Mouse (Mus musculus) urinary bladder, postnatal 14 days (tissue): ENCODE measurements around the gene Hspb2.
A peak's percentile ranks its signal among the peaks of the same experiment; 100 is the strongest.

Experiments used
- DNase-seq: peaks from one replicate; pipeline ENCODE4 v3.0.0; 2021; ENCODE audit warnings: low spot score

Hspb2 gene

GRCm38 (mm10) chr9:50752054-50752602 is at the start of gene Hspb2:
Gene Hspb2 (minus strand): TSS chr9:50752354.
- DNase-seq: peak; percentile 32

DNA sequence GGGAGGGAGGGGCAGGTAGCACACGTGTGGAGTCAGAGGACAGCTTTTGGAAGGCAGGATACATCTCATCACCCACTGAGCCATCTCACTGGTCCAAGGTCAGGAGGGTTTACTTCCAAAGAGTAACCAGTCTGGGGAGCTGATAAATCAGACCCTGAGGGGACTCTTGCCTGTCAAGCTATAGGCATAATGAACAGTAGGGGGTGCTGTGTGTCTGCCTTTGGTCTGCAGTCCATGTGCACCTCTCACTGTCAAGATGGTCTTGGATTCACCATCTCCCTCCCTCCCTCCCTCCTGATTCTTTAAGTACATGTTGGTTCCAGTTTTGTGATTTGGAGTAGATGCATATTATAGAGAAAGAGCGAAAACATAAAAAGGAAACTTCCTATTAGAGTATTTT is 48.8 kb upstream of the Hspb2 start:
- peak; percentile 37 for DNase-seq

GRCm38 (mm10) chr9:50798368-50798767 is 46.2 kb upstream of the Hspb2 start:
- DNase-seq: no peak

DNA sequence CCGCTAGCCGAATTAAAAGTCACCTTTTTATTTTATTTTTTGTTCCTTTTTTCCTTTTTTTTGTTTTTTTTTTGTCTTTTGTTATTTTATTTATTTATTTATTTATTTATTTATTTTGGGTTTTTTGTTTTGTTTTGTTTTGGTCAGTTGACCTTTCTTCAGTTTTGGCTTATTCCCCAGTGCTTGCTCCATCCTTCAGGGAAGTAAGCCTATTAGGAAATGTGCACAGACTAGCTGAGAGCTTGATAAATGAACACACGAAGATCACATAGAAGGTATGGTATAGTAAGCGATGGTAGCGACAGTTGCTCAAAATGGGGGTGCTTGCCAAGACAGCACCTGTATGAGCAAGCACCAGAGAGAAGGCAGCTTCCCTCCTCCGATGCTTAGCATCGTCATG is 45.5 kb upstream of the Hspb2 start:
- no peak for DNase-seq

- DNase-seq: no peak
Observed at GRCm38 (mm10) chr9:50796776-50797175, 44.6 kb upstream of the Hspb2 start.

- DNase-seq: no peak
Observed at GRCm38 (mm10) chr9:50795266-50795665, 43.1 kb upstream of the Hspb2 start.

DNA sequence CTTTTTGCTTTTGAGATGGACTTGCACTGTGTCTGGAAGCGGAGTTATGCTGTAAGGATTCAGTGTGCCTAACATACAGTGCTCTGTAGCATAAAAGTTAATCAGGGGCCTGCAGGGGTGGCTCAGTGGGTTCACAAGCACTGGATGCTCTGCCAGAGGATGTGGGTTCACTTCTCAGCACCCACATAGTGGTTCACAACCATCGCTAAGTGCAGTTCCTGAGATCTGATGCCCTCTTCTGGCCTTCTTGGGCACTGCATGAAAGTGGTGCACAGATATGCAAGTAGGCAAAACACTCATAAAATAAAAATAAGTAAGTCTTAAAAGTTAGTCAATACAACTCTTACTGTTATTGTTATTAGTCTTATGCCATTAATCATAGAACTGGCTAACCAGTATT is 30.0 kb upstream of the Hspb2 start:
- DNase-seq: peak; percentile 38

DNA sequence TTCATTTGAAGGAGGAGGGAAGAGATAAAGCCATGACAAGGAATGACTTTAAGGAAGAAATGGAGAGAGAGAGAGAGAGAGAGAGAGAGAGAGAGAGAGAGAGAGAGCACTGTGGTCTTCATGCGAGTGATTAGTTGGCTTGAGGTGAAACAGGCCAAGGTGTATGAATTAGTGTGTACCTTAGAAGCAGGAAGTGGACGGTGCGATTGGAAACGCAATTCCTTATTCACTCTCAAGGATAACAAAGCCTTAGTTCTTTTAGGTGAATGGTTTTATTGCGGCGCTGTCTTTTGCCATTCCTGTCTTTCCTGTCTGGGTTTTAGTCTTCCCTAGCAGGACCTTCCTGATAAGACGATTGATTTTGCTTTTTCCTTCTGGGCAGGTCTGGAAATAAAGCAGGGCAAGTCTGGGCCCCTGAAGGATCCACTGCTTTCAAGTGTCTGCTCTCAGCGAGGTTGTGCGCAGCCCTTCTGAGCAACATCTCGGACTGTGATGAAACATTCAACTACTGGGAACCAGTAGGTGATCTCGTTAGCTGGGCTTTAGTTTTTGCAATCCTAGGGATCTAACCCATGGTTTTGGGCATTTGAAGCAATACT is 24.1 kb upstream of the Hspb2 start:
- no peak for DNase-seq

- no peak for DNase-seq
Observed at GRCm38 (mm10) chr9:50775662-50776126, 23.5 kb upstream of the Hspb2 start.

DNA sequence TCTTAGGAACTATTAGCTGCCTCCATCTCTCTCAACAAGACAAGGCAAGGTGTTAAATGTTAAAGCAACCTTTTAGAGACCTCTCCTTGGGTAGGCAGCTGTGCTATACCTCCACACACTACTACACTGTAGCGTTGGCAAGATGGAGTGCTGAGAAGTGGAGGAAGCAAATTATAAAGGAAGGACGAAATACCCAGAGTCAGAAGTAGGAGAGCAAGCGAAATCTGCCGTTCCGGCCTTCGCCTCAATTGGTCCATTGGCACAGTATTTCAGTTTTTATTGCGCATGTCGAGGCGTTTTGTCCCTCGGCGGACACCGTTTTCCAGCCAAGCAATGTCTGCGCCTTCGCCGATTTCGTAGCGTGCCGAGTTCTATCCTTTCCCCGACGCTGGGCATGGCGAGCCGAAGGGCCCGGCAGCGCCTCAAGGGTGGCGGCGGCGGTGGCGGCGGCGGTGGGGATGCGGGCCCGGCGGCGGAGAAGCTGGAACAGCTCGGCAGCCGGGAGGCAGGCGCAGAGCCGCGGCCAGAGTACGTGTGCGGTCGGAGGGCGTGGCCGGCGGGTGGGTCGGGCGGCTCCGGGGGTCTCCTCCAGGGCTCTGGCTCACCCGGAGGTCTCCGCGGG is 22.9 kb upstream of the Hspb2 start, which contains the start of the genes Alg9 and 1110032A03Rik:
Gene Alg9 (plus strand): TSS at position 29 of the 622 bp plus-strand sequence.
Gene 1110032A03Rik (minus strand): TSS at position 530 of the 622 bp plus-strand sequence.
- DNase-seq: peak; percentile 89

DNA sequence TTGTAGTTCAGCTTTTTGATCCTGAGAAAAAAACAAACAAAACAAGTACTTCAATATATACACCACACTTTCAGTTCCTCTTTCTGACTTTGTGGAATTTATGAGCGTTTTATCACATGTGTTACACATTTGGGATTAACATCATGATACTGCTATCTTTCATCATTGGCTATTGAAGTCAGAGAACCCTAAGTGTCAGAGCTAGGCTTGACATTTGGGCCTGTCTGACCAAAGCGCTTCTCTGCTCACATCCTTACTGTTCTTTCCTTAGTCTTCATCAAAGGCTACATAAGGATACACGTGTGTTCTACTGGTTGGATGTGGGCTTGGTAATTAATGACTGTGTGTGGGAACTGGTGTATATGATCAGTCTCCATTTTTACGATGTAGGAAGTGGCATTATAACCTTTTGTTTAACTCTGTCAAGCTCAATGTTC is 21.9 kb upstream of the Hspb2 start:
- DNase-seq: no peak

DNA sequence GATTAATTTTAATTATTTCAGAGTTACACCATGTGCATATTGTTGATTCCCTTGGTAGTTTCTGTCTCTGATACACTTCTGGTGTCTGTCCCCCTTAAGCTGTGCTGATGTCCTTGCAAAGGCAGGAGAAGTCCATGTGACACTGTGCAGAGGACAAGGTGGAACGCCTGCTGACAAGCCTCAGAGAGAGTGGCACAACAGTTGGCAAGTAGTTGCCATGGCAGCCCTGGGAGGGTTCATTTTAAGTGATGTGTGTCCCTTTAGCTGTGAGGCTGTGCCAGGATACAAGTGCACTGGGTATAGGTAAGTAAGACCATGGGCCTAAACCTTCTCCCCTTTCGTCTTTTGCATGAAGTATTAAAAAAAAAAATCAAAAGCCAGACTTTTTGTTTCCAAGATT is 17.9 kb upstream of the Hspb2 start:
- DNase-seq: no peak

- DNase-seq: peak; percentile 98
Observed at GRCm38 (mm10) chr9:50768107-50769002, 16.2 kb upstream of the Hspb2 start, which contains the start of gene Fdxacb1. Gene Fdxacb1 (plus strand): TSS chr9:50768236.

DNA sequence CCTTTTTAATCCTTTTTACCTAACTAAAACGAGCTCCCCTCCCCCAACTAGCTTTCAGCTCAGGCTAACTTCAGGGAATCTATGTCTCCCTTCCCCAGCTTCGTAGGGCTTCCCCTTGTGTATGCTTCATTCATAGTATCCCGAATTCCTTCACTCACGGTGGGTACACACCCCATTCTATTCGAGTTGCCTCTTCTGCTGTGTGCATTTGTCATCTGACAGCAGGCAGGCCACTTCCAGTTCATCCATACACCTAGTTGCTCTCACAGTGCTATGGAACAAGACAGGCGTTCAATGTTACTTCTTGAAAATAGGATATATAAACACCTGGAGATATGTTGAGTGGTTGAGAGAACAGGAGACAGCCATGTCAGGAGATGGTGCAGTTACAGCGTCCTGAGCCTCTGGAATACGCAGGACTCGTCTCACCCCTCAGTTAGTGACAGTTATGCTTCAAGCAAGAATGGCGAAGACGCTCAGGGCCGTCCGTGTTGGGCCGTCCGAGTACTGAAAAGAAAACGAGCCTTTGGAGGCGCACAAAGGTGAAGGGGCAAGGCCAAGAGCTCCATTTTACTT is 15.5 kb upstream of the Hspb2 start:
- DNase-seq: no peak

DNA sequence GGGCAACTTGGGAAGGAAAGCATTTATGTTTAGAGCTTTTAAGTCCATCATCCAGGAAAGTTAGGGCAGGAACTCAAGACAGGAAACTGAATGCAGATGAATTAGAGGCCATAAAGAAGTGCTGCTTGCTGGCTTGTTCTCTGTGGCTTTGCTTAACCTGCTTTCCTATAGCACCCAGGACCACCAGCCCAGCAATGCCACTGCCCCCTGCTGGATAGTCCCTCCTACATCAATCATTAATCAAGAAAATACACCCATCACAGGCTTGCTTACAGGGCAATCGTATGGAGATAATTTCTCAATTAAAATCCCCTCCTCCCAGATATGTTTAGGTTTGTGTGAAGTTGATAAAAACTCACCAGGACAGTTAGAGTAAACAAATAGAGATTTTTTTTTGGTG is 11.2 kb upstream of the Hspb2 start:
- DNase-seq: no peak

DNA sequence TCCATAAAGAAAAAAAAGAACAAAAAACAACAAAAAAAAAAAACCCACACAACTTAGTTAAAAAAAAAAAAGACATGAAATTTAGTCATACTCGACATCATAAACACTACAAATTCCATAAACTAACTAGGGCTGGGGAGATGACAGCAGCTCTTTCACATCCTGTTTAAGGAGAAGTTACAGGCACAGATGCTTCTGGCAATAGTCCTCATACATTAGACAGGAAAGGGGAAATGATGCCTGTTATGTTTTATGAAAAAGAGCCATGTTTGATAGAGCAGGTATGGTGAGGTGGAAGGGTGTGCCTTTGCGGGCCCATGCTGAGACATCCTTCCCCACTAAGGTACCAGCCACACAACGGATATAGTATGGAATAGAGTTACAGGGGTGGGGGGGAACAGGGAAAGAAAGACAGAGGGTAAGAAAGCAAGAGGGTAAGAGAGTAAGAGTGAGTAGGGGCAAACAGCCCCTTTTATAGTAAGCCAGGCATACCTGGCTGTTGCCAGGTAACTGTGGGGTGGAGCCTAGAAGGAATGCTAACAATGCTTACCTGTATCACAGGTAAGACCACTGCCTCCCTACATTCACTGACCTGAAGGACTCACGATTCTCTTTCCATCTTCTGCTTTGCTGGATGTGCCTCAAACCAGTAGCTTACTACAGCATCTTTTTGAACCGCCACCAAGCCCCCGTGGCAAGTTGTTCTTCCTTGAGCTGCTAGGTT is 9.5 kb upstream of the Hspb2 start:
- no peak for DNase-seq

GRCm38 (mm10) chr9:50756711-50757110 is 4.6 kb upstream of the Hspb2 start:
- DNase-seq: no peak

DNA sequence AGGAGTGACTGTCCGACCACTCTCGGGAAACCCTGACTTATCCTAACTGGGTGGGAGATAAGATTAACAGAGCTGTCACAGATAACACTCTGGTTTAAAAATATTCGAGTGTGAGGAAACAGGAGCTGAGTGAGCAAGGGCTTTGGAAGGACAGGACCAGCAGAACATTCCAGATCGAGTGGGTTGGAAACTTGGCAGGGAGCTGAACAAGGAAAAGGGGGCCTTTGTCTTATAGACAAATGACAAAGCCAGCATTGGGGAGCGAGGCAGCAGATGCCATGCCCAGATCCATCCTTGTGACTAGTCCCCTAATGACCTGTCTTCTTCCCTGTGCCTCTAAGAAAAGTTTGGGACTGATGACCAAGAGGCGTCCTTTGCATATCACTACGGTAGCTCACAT is 1.8 kb upstream of the Hspb2 start:
- DNase-seq: no peak

GRCm38 (mm10) chr9:50752784-50753615 is 846 bp upstream of the Hspb2 start:
- DNase-seq: peak; percentile 84

DNA sequence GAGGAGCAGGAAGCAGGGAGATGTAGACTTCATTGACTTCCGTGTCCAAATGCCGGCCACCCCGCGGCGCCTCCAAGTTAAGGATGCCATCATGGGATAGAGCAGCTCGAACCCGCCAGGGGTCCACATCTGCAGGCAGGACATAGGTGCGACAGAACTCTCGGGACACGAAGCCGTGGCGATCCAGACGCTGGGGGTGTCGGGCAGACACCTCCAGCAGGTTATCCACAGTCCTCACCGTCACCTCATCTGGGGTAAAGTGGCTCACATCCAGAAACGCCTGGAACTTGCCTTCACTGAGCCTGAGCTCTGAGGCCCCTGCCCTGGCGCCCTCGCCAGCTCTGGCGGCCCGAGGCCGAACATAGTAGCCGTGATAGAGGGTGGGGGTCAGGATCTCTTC is 831 bp downstream of the Hspb2 start, which contains the start of gene Cryab:
Gene Cryab (plus strand): TSS at position 3 of the 400 bp plus-strand sequence.
- DNase-seq: no peak
